ENCODE assay signal across 8 mouse cellular contexts in genomic region chr6:90704705-90705344, GRCm38 (mm10).
DNase-seq lines count a peak whose midpoint lies in the region; ATAC-seq and TF ChIP-seq lines count a peak whose summit lies in the region.

No protein-coding gene starts in this region.

- no peak overlapping the region for H3K4me2 ChIP-seq in hindbrain, embryonic 14.5 days (replicated peaks)
- H3K4me2 ChIP-seq in midbrain, embryonic 15.5 days: no peak overlapping the region

- no peaks in the 10 kb centered on the region for H3K27me3 ChIP-seq in hindbrain, embryonic 14.5 days (ENCODE audit: control insufficient read depth, insufficient read depth, low read length)
- H3K27me3 ChIP-seq in midbrain, embryonic 15.5 days (replicated peaks): no peaks in the 10 kb centered on the region

- no peak overlapping the region for H3K4me3 ChIP-seq in left cerebral cortex, adult 2 months
- H3K4me3 ChIP-seq in hindbrain, embryonic 14.5 days (replicated peaks; ENCODE audit: low read length): no peak overlapping the region
- no peak overlapping the region for H3K4me3 ChIP-seq in midbrain, embryonic 15.5 days

- no peak for ATAC-seq in hindbrain, embryonic 14.5 days (ENCODE audit: low FRiP score)
- no peak for ATAC-seq in midbrain, embryonic 15.5 days (replicated peaks)

- H3K9ac ChIP-seq in hindbrain, embryonic 14.5 days: no peak overlapping the region
- H3K9ac ChIP-seq in midbrain, embryonic 15.5 days: no peak overlapping the region

- TF ChIP-seq CTCF in left cerebral cortex, adult 2 months (IDR thresholded peaks at IDR 0.05): peak; percentile 7; the same call in 1 of the 2 replicates

- WGBS in hindbrain, embryonic 14.5 days: 60% methylated on average over 2 of the region's 2 CpGs
- 67% methylated on average over 2 of the region's 2 CpGs for WGBS in midbrain, embryonic 15.5 days

- intact Hi-C loops in left cerebral cortex, adult 2 months (cut with DNase I): no loop called here

- peak overlapping the region; percentile 63 for H3K27ac ChIP-seq in left cerebral cortex, adult 2 months
- peak overlapping the region; percentile 63 for H3K27ac ChIP-seq in hindbrain, embryonic 14.5 days
- 0 out of 2 replicates have a peak overlapping the region, but pooled peaks have one; percentile 57 for H3K27ac ChIP-seq in midbrain, embryonic 15.5 days

- H3K9me3 ChIP-seq in hindbrain, embryonic 14.5 days (ENCODE audit: control insufficient read depth, low read length): no peaks in the 10 kb centered on the region
- no peaks in the 10 kb centered on the region for H3K9me3 ChIP-seq in midbrain, embryonic 15.5 days

- no peaks in the 10 kb centered on the region for H3K36me3 ChIP-seq in hindbrain, embryonic 14.5 days (replicated peaks; ENCODE audit: control insufficient read depth, insufficient read depth)
- H3K36me3 ChIP-seq in midbrain, embryonic 15.5 days (replicated peaks): no peaks in the 10 kb centered on the region

- peaks cover 72% of the 10 kb centered on the region for H3K4me1 ChIP-seq in hindbrain, embryonic 14.5 days (replicated peaks; ENCODE audit: control insufficient read depth, insufficient read depth, low read length)
- H3K4me1 ChIP-seq in midbrain, embryonic 15.5 days: peaks cover 28% of the 10 kb centered on the region

- no peak for DNase-seq in left cerebral cortex, adult 2 months (ENCODE audit: extremely low spot score in 1 of 2, low spot score in 2 of 2)
- DNase-seq in left cerebral cortex, adult 8-10 months (ENCODE audit: low spot score in 2 of 2): no peak
- DNase-seq in adrenal gland, postnatal 36 days: peak; percentile 50 to 67
- peak; percentile 81 to 86 for DNase-seq in cerebellum, postnatal 36 days
- no peak for DNase-seq in hindbrain, embryonic 14.5 days (ENCODE audit: low spot score)
- DNase-seq in frontal cortex, postnatal 25 days (ENCODE audit: low spot score in 2 of 2): no peak
- DNase-seq in testis, postnatal 14 days (ENCODE audit: low spot score): no peak

Comparison
In these comparisons a context has a peak if more than half of its experiments do, and no peak if none do; other contexts are left out.
1. DNase-seq: peak in adrenal gland, postnatal 36 days (2 of 2) and cerebellum, postnatal 36 days (2 of 2); none in left cerebral cortex, adult 2 months (0 of 2), left cerebral cortex, adult 8-10 months (0 of 2), hindbrain, embryonic 14.5 days (single experiment), frontal cortex, postnatal 25 days (0 of 2) and testis, postnatal 14 days (single experiment).
2. Peak in every context shown above with its lines, with median percentiles within 50 percentile points of each other: H3K27ac ChIP-seq.